Mouse (Mus musculus): ENCODE data around the gene Pgp. TPM values are rescaled to one million over a fixed set of nuclear protein-coding genes. Genes with fewer than 3 reads are reported as not detected.
A peak's percentile ranks its signal among the peaks of the same experiment; 100 is the strongest.

Gene Pgp
- polyA plus RNA-seq, 1 experiment: 31.6 TPM

GRCm38 (mm10) chr17:24429201-24429983 is 40.8 kb upstream of the Pgp start:
- H3K27ac ChIP-seq (ENCODE audit: insufficient read depth, low read length): no peak overlapping the region

GRCm38 (mm10) chr17:24437016-24437415 is 33.2 kb upstream of the Pgp start:
- H3K27ac ChIP-seq (ENCODE audit: insufficient read depth, low read length): no peak overlapping the region
- H3K4me3 ChIP-seq (ENCODE audit: extremely low read depth, insufficient read depth, insufficient read length): no peak overlapping the region
- DNase-seq (ENCODE audit: low read depth in 1 of 2, low spot score in 2 of 2): peak in 1 of 2 experiments; percentile 29
- H3K4me1 ChIP-seq (ENCODE audit: control insufficient read depth, insufficient read depth, insufficient read length): no peaks in the 10 kb centered on the region
- H3K27me3 ChIP-seq (ENCODE audit: control insufficient read depth, insufficient read depth, low read length): no peaks in the 10 kb centered on the region
- WGBS: 85% methylated on average over 5 of the region's 5 CpGs
- TF ChIP-seq POLR2A (IDR thresholded peaks at IDR 0.05; ENCODE audit: low read depth, low read length) (no peak), CTCF (IDR thresholded peaks at IDR 0.05; ENCODE audit: extremely low read depth, insufficient read depth, insufficient read length, insufficient replicate concordance) (peak; percentile 39; the same call in 1 of the 2 replicates)
- H3K36me3 ChIP-seq (ENCODE audit: control insufficient read depth, insufficient read depth, low read length): peaks cover 15% of the 10 kb centered on the region

More at GRCm38 (mm10) chr17:24429201-24429983, 40.8 kb upstream of the Pgp start:
- Histone ChIP-seq H3K4me3 (ENCODE audit: extremely low read depth, insufficient read depth, insufficient read length) (no peak overlapping the region), H3K36me3 (ENCODE audit: control insufficient read depth, insufficient read depth, low read length) (peaks cover 3% of the 10 kb centered on the region), H3K27me3 (ENCODE audit: control insufficient read depth, insufficient read depth, low read length) (no peaks in the 10 kb centered on the region), H3K4me1 (ENCODE audit: control insufficient read depth, insufficient read depth, insufficient read length) (peaks cover 4% of the 10 kb centered on the region; the same call in 1 of the 2 replicates)
- DNase-seq (ENCODE audit: low read depth in 1 of 2, low spot score in 2 of 2): no peak
- WGBS: 94% methylated on average over 14 of the region's 14 CpGs
- TF ChIP-seq POLR2A (IDR thresholded peaks at IDR 0.05; ENCODE audit: low read depth, low read length) (no peak), CTCF (IDR thresholded peaks at IDR 0.05; ENCODE audit: extremely low read depth, insufficient read depth, insufficient read length, insufficient replicate concordance) (no peak)

- DNase-seq (ENCODE audit: low read depth in 1 of 2, low spot score in 2 of 2): no peak
- H3K36me3 ChIP-seq (ENCODE audit: control insufficient read depth, insufficient read depth, low read length): peaks cover 29% of the 10 kb centered on the region
- no peaks in the 10 kb centered on the region for H3K4me1 ChIP-seq (ENCODE audit: control insufficient read depth, insufficient read depth, insufficient read length)
- no peak for TF ChIP-seq POLR2A (IDR thresholded peaks at IDR 0.05; ENCODE audit: low read depth, low read length)
- no peaks in the 10 kb centered on the region for H3K27me3 ChIP-seq (ENCODE audit: control insufficient read depth, insufficient read depth, low read length)
- H3K4me3 ChIP-seq (ENCODE audit: extremely low read depth, insufficient read depth, insufficient read length): no peak overlapping the region
- H3K27ac ChIP-seq (ENCODE audit: insufficient read depth, low read length): no peak overlapping the region
- WGBS: 96% methylated on average over 8 of the region's 8 CpGs
Measured at GRCm38 (mm10) chr17:24440377-24440776, 29.8 kb upstream of the Pgp start.

GRCm38 (mm10) chr17:24441148-24441547 is 29.0 kb upstream of the Pgp start:
- Histone ChIP-seq H3K4me1 (ENCODE audit: control insufficient read depth, insufficient read depth, insufficient read length) (no peaks in the 10 kb centered on the region), H3K27ac (ENCODE audit: insufficient read depth, low read length) (no peak overlapping the region), H3K36me3 (ENCODE audit: control insufficient read depth, insufficient read depth, low read length) (peaks cover 36% of the 10 kb centered on the region), H3K27me3 (ENCODE audit: control insufficient read depth, insufficient read depth, low read length) (no peaks in the 10 kb centered on the region), H3K4me3 (ENCODE audit: extremely low read depth, insufficient read depth, insufficient read length) (no peak overlapping the region)
- WGBS: 66% methylated on average over 2 of the region's 2 CpGs
- no peak for DNase-seq (ENCODE audit: low read depth in 1 of 2, low spot score in 2 of 2)
- TF ChIP-seq POLR2A (IDR thresholded peaks at IDR 0.05; ENCODE audit: low read depth, low read length) (no peak), CTCF (IDR thresholded peaks at IDR 0.05; ENCODE audit: extremely low read depth, insufficient read depth, insufficient read length, insufficient replicate concordance) (no peak)

GRCm38 (mm10) chr17:24442107-24442506 is 28.1 kb upstream of the Pgp start:
- Histone ChIP-seq H3K4me1 (ENCODE audit: control insufficient read depth, insufficient read depth, insufficient read length) (no peaks in the 10 kb centered on the region), H3K27me3 (ENCODE audit: control insufficient read depth, insufficient read depth, low read length) (no peaks in the 10 kb centered on the region), H3K4me3 (ENCODE audit: extremely low read depth, insufficient read depth, insufficient read length) (no peak overlapping the region), H3K27ac (ENCODE audit: insufficient read depth, low read length) (no peak overlapping the region), H3K36me3 (ENCODE audit: control insufficient read depth, insufficient read depth, low read length) (peaks cover 45% of the 10 kb centered on the region)
- TF ChIP-seq POLR2A (IDR thresholded peaks at IDR 0.05; ENCODE audit: low read depth, low read length) (no peak), CTCF (IDR thresholded peaks at IDR 0.05; ENCODE audit: extremely low read depth, insufficient read depth, insufficient read length, insufficient replicate concordance) (no peak)
- DNase-seq (ENCODE audit: low read depth in 1 of 2, low spot score in 2 of 2): no peak
- WGBS: 96% methylated on average over 14 of the region's 14 CpGs

- no peaks in the 10 kb centered on the region for H3K27me3 ChIP-seq (ENCODE audit: control insufficient read depth, insufficient read depth, low read length)
- H3K27ac ChIP-seq (ENCODE audit: insufficient read depth, low read length): no peak within 1 kb of the TSS
- TF ChIP-seq POLR2A (IDR thresholded peaks at IDR 0.05; ENCODE audit: low read depth, low read length): no peak
- TF ChIP-seq CTCF (IDR thresholded peaks at IDR 0.05; ENCODE audit: extremely low read depth, insufficient read depth, insufficient read length, insufficient replicate concordance): no peak
- H3K4me3 ChIP-seq (ENCODE audit: extremely low read depth, insufficient read depth, insufficient read length): no peak within 1 kb of the TSS
- no peaks in the 10 kb centered on the region for H3K4me1 ChIP-seq (ENCODE audit: control insufficient read depth, insufficient read depth, insufficient read length)
- peaks cover 48% of the 10 kb centered on the region for H3K36me3 ChIP-seq (ENCODE audit: control insufficient read depth, insufficient read depth, low read length)
- 81% methylated on average over 7 of the region's 7 CpGs for WGBS
- no peak for DNase-seq (ENCODE audit: low read depth in 1 of 2, low spot score in 2 of 2)
Measured at GRCm38 (mm10) chr17:24442632-24443155, 27.5 kb upstream of the Pgp start, which contains the start of gene Dnase1l2. TSS of gene Dnase1l2 (minus strand) at chr17:24443105.

- no peak for DNase-seq (ENCODE audit: low read depth in 1 of 2, low spot score in 2 of 2)
- H3K36me3 ChIP-seq (ENCODE audit: control insufficient read depth, insufficient read depth, low read length): peaks cover 52% of the 10 kb centered on the region
- 87% methylated on average over 4 of the region's 4 CpGs for WGBS
Measured at GRCm38 (mm10) chr17:24443409-24443808, 26.8 kb upstream of the Pgp start.

More at GRCm38 (mm10) chr17:24443409-24443808, 26.8 kb upstream of the Pgp start:
- Histone ChIP-seq H3K4me3 (ENCODE audit: extremely low read depth, insufficient read depth, insufficient read length) (no peak overlapping the region), H3K4me1 (ENCODE audit: control insufficient read depth, insufficient read depth, insufficient read length) (no peaks in the 10 kb centered on the region), H3K27me3 (ENCODE audit: control insufficient read depth, insufficient read depth, low read length) (no peaks in the 10 kb centered on the region), H3K27ac (ENCODE audit: insufficient read depth, low read length) (no peak overlapping the region)
- TF ChIP-seq POLR2A (IDR thresholded peaks at IDR 0.05; ENCODE audit: low read depth, low read length) (no peak), CTCF (IDR thresholded peaks at IDR 0.05; ENCODE audit: extremely low read depth, insufficient read depth, insufficient read length, insufficient replicate concordance) (no peak)
